Mouse (Mus musculus) spleen, adult 2 months (tissue): Measurements from ENCODE around the gene Myo10.

Experiments used
- CTCF ChIP-seq: fragments of 200-500 bp; IDR thresholded peaks from 2 replicates; pipeline ENCODE4 v1.5.1; 2011; ENCODE audit warnings: mild to moderate bottlenecking, inconsistent platforms; ENCODE audit not compliant: insufficient read depth, insufficient read length, insufficient replicate concordance; ENCODE audit errors: extremely low read depth
- POLR2A ChIP-seq: fragments of 200-500 bp; IDR thresholded peaks from 2 replicates; pipeline ENCODE4 v1.6.1; 2011; ENCODE audit warnings: low read depth, low read length, inconsistent platforms

DNA sequence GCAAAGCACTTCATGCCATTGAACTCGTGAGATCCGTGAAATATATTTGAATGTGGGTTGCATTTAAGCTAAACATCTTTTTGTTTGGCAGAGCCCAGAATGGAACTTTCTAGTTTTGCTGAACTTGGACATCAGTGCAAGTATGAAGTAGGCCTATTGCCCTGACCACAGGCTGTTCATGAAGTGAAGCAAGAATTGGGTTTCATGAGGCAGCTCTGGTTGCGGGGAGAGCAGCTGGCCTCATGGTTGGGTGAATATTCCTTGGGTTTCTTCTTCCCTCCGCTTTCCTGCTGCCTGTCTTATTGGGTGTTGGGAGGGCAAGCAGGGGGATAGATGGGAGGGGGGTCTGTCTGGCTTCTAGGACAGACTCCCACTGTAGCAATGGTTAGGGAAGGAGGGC is 23.5 kb downstream of the Myo10 start:
- TF ChIP-seq CTCF (no peak), POLR2A (no peak)
